Mouse (Mus musculus) lung, adult 2 months (tissue): Measurements from ENCODE around the gene Bmx.
A peak's percentile ranks its signal among the peaks of the same experiment; 100 is the strongest.

Experiments used
- CTCF ChIP-seq: fragments of 200-500 bp; IDR thresholded peaks from 2 replicates; pipeline ENCODE4 v1.5.1; 2011; ENCODE audit warnings: mild to moderate bottlenecking, low read length, control low read depth; ENCODE audit not compliant: insufficient read depth
- POLR2A ChIP-seq: fragments of 200-500 bp; IDR thresholded peaks from 2 replicates; pipeline ENCODE4 v1.6.1; 2011; ENCODE audit warnings: low read depth, mild to moderate bottlenecking, control low read depth, low read length, borderline replicate concordance; ENCODE audit errors: extremely low read depth

DNA sequence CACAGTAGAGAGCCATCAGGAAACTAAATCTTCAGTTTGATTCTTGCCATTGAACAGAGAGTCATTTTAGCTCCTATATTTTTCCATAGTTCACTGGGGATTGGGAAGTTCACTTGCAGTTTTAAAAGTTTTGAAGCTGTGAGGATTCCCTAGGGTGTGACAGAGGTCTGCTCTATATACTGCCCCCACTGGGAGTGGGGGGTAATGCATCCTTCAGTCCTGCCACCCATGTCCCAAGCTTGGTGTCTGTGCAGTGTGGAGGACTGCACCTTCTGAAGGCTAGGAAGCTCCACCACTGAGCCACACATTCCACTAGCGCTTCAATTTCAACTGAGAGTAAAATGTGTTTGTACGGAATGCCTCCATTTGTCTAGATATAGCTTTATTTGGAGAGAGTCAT is 36.0 kb downstream of the Bmx start:
- no peak for TF ChIP-seq POLR2A
- TF ChIP-seq CTCF: peak; percentile 65
